Mouse (Mus musculus) kidney, postnatal 0 days (tissue): ENCODE data around the gene Chn1. TPM values are rescaled to one million over a fixed set of nuclear protein-coding genes. Genes with fewer than 3 reads are reported as not detected.

Experiments
- ATAC-seq: fragments of 200-750 bp; cut with Nextera tagmentation; replicated peaks from 2 replicates; pipeline ENCODE4 v1.8.0; 2017; ENCODE audit warnings: low read depth, moderate number of reproducible peaks, moderate TSS enrichment, moderate library complexity; ENCODE audit not compliant: low FRiP score
- DNase-seq: peaks from one replicate; pipeline ENCODE4 v3.0.0-alpha.2; 2016; ENCODE audit warnings: low spot score
- H3K27ac ChIP-seq: fragments of 300-500 bp; sonication (generic); 2 replicates; pipeline ENCODE4 v1.5.1; 2014; ENCODE audit warnings: mild to moderate bottlenecking
- H3K27me3 ChIP-seq: fragments of 300-500 bp; sonication (generic); 2 replicates; pipeline ENCODE4 v1.6.1; 2014; ENCODE audit warnings: low read length, mixed read lengths; ENCODE audit not compliant: insufficient read depth
- H3K36me3 ChIP-seq: fragments of 300-500 bp; sonication (generic); 2 replicates; pipeline ENCODE4 v1.6.1; 2014; ENCODE audit warnings: low read length, mixed read lengths; ENCODE audit not compliant: insufficient read depth
- H3K4me1 ChIP-seq: fragments of 300-500 bp; sonication (generic); replicated peaks from 2 replicates; pipeline ENCODE4 v1.6.1; 2014; ENCODE audit warnings: antibody characterized with exemption, low read length, mixed read lengths; ENCODE audit not compliant: insufficient read depth
- H3K4me2 ChIP-seq: fragments of 300-500 bp; sonication (generic); 2 replicates; pipeline ENCODE4 v1.6.1; 2014; ENCODE audit warnings: mild to moderate bottlenecking, low read length, moderate library complexity, mixed read lengths
- H3K4me3 ChIP-seq: fragments of 300-500 bp; sonication (generic); replicated peaks from 2 replicates; pipeline ENCODE4 v1.5.1; 2014; ENCODE audit warnings: low read depth, low read length
- H3K9ac ChIP-seq: fragments of 300-500 bp; sonication (generic); 2 replicates; pipeline ENCODE4 v1.6.1; 2014; ENCODE audit warnings: low read depth, low read length
- H3K9me3 ChIP-seq: fragments of 300-500 bp; sonication (generic); replicated peaks from 2 replicates; pipeline ENCODE4 v1.6.1; 2016; ENCODE audit warnings: low read length, inconsistent platforms, mixed read lengths
- CTCF ChIP-seq: IDR thresholded peaks from 2 replicates; pipeline ENCODE4 v1.5.1; 2016; ENCODE audit warnings: antibody characterized with exemption, low read depth, mild to moderate bottlenecking, moderate library complexity
- WGBS: fragments of 180-500 bp; shearing (Covaris S2); extraction: QIAGEN DNeasy Blood & Tissue Kit; methylation state at CpG from one replicate; pipeline ENCODE4 v1.1.7; 2014; 5-methylcytosine and 5-hydroxymethylcytosine counted together
- polyA plus RNA-seq: library from polyadenylated mRNA; unstranded; fragments of >200 nt; fragmentation: Nextera tagmentation; extraction: Ambion mirVana; gene quantifications from 2 replicates; pipeline ENCODE4 v1.2.1, GENCODE M21; 2015

Gene Chn1
- polyA plus RNA-seq, 1 experiment from 2014 or later, result 12.4 TPM

DNA sequence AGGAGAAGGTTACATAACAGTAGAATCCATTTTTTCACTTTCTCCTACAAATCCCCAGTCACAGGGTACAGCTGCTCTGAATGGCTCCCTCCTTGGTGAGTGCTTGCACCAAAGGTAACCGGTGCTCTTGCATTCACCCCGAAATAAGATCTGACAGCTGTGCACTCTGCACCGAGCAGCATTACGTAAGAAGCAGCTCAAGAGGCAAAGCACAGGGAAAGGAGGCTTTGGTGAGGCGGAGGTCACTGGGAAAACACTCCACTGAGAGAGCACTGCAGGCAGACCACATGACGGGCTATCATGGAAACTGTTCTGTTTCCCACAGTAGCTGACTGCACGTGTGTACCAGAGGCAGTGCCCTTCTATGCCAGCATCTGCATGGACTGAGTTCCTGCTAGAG is 118.0 kb downstream of the Chn1 start:
- no peak overlapping the region for H3K27ac ChIP-seq
- H3K4me3 ChIP-seq, result no peak overlapping the region
- TF ChIP-seq CTCF, result no peak
- ATAC-seq (no peak), DNase-seq (peak; percentile 44)
- no peak overlapping the region for H3K4me2 ChIP-seq
- 44% methylated on average over 7 of the region's 7 CpGs for WGBS
- H3K27me3 ChIP-seq, result no peaks in the 10 kb centered on the region
- no peaks in the 10 kb centered on the region for H3K36me3 ChIP-seq
- H3K4me1 ChIP-seq, result peaks cover 4% of the 10 kb centered on the region
- H3K9ac ChIP-seq, result no peak overlapping the region
- H3K9me3 ChIP-seq, result no peaks in the 10 kb centered on the region

DNA sequence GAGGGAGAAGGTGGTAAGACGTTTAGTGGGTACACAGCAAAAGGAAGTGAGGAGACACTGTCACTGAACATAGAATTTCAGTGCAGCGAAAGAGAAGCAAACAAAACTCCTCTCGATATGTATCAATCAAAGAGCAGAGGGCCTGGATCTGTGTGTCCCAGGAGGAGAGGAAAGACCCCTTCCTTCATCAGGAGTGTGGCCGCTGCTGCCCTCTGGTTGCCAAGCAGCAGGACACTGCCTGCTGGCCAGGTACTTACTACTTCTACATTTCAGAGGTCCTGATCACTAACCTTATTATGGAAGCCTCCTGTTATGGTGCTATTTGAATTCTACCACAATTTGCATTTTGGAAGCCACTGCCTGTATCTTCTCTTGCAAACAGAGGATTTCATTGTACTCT is 119.5 kb downstream of the Chn1 start:
- Histone ChIP-seq H3K9me3 (no peaks in the 10 kb centered on the region), H3K27ac (no peak overlapping the region), H3K27me3 (no peaks in the 10 kb centered on the region), H3K4me1 (peaks cover 4% of the 10 kb centered on the region), H3K9ac (no peak overlapping the region), H3K4me2 (no peak overlapping the region), H3K4me3 (no peak overlapping the region), H3K36me3 (no peaks in the 10 kb centered on the region)
- peak; percentile 29; the same call in 1 of the 2 replicates for TF ChIP-seq CTCF
- DNase-seq (no peak), ATAC-seq (no peak)
- 92% methylated on average over 4 of the region's 4 CpGs for WGBS

DNA sequence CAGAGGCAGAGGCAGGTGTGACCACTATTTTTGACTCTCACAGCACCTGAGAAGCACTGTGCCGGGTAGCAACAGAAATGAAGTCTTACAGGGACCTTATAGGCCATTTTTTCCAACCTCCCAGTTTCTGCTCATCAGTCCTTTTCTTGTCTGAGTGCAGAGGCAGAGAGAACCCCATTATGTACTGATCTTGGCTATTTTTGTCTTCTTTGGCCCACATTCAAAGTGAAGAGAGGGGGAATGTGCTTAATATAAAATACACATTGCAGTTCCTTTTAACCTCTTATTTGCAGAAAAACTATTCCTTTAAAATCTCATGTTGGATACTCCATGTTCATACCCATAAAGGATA is 120.3 kb downstream of the Chn1 start:
- ATAC-seq (no peak), DNase-seq (peak; percentile 37)
- Histone ChIP-seq H3K4me1 (peaks cover 2% of the 10 kb centered on the region; the same call in 1 of the 2 replicates), H3K4me3 (no peak overlapping the region), H3K9ac (no peak overlapping the region), H3K27ac (no peak overlapping the region), H3K4me2 (no peak overlapping the region), H3K9me3 (no peaks in the 10 kb centered on the region), H3K27me3 (no peaks in the 10 kb centered on the region), H3K36me3 (no peaks in the 10 kb centered on the region)
- WGBS, result 69% methylated on average over 1 of the region's 1 CpGs
- TF ChIP-seq CTCF, result no peak

DNA sequence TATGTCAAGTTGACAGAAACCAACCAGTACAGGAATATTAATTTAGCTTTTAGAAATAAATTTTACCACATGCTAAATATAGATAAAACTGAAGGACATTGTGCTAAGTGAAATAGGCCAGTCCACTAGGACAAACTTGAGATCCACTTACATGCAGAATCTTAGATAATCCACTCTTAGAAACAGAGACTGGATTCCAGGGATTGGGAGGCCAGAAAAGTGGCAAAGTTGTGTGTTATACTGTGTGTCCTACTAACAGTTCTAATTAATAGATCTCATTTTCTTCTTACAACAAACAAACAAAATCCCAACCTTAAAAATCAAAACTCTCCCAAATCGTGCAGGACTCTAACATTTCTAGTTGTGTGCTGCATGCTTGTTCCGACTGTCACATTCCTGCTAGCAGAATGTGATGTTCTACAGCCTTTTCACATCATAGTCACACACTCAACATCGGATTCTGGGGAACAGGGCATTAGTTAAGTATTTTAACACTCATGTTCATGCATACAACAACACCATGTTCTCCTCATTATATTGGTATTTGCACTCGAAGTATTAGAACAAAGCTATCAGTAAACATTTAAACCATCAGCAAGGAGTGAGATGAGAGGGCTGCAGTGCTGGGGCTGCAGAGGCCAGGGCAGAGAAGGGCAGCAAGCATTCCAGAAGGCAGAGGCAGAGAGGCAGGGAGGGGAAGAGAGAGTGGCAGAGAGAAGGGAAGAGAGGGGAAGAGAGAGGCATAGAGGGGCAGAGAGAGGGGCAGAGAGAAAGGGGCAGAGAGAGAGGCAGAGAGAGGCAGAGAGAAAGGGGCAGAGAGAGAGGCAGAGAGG is 120.9 kb downstream of the Chn1 start:
- H3K27ac ChIP-seq, result no peak overlapping the region
- DNase-seq, result no peak
- H3K4me2 ChIP-seq, result no peak overlapping the region
- ATAC-seq, result no peak
- no peaks in the 10 kb centered on the region for H3K4me1 ChIP-seq
- no peaks in the 10 kb centered on the region for H3K27me3 ChIP-seq
- no peak overlapping the region for H3K4me3 ChIP-seq
- no peaks in the 10 kb centered on the region for H3K36me3 ChIP-seq
- TF ChIP-seq CTCF, result no peak
- WGBS, result 77% methylated on average over 4 of the region's 4 CpGs
- no peak overlapping the region for H3K9ac ChIP-seq
- H3K9me3 ChIP-seq, result no peaks in the 10 kb centered on the region

DNA sequence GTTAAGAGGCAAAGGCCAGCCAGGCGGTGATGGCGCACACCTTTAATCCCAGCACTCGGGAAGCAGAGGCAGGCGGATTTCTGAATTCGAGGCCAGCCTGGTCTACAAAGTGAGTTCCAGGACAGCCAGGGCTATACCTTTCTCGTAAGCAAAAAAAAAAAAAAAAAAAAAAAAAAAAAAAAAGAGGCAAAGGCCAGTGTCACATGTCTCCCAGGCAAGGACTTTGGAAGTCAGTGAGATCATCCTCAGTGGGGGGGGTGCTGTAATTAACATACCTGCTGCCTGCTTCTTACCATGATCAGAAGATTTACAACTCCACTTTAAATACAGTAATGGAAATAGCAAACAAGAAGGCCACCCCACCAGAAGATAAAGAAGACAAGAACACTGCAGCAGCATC is 137.5 kb downstream of the Chn1 start:
- DNase-seq (no peak), ATAC-seq (no peak)
- TF ChIP-seq CTCF, result no peak
- Histone ChIP-seq H3K36me3 (no peaks in the 10 kb centered on the region), H3K9ac (no peak overlapping the region), H3K4me1 (no peaks in the 10 kb centered on the region), H3K4me2 (no peak overlapping the region), H3K9me3 (no peaks in the 10 kb centered on the region), H3K4me3 (no peak overlapping the region), H3K27me3 (no peaks in the 10 kb centered on the region), H3K27ac (no peak overlapping the region)
- WGBS, result 94% methylated on average over 6 of the region's 6 CpGs

DNA sequence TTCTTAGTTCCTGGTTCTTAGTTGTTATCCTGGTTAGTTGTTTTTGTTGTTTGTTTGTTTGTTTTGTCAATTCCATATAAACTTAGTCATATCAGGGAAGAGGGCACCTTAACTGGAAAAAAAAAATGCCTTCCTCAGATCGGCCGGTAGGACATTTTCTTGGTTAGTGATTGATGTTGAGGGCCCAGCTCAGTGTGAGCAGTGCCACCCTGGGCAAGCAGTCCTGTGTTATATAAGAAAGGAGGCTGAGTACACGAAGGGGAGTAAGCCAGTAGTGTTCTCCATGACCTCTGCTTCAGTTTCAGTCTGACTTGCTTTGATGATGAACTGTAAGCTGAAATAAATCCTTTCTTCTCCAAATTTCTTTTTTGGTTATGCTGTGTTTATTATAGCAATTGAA is 138.8 kb downstream of the Chn1 start:
- Histone ChIP-seq H3K27me3 (no peaks in the 10 kb centered on the region), H3K9me3 (no peaks in the 10 kb centered on the region), H3K36me3 (no peaks in the 10 kb centered on the region), H3K4me3 (no peak overlapping the region), H3K27ac (no peak overlapping the region), H3K9ac (no peak overlapping the region), H3K4me1 (no peaks in the 10 kb centered on the region), H3K4me2 (no peak overlapping the region)
- TF ChIP-seq CTCF, result no peak
- DNase-seq, result no peak
- ATAC-seq, result no peak
- WGBS, result 57% methylated on average over 3 of the region's 3 CpGs

DNA sequence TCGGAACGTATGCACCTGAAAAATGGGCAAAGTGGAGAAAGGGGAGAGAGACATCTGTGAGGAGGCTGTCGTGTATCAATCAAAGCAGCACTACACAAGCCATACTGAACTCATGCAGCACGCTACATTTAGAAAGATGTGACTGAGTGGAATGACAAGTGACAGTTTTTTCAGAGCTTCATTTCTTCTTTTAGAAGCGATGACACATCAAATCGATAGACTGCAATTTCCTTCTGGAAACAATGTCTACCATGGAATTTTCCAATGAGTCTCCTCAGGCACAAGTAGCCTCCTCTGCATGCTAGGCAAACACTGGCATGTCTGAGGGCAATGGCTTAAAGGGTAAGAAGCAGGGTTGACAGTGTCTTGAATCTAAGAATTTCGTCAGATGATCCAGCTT is 143.3 kb downstream of the Chn1 start:
- Histone ChIP-seq H3K9ac (no peak overlapping the region), H3K36me3 (no peaks in the 10 kb centered on the region), H3K27me3 (no peaks in the 10 kb centered on the region), H3K9me3 (no peaks in the 10 kb centered on the region), H3K4me3 (no peak overlapping the region), H3K27ac (no peak overlapping the region), H3K4me2 (no peak overlapping the region), H3K4me1 (no peaks in the 10 kb centered on the region)
- WGBS, result 86% methylated on average over 7 of the region's 7 CpGs
- DNase-seq (no peak), ATAC-seq (no peak)
- no peak for TF ChIP-seq CTCF
